Mouse (Mus musculus): ENCODE measurements around the gene Manbal. TPM values are rescaled to one million over a fixed set of nuclear protein-coding genes. Genes with fewer than 3 reads are reported as not detected.

Gene Manbal
- total RNA-seq, 1 experiment, result 39.4 TPM

DNA sequence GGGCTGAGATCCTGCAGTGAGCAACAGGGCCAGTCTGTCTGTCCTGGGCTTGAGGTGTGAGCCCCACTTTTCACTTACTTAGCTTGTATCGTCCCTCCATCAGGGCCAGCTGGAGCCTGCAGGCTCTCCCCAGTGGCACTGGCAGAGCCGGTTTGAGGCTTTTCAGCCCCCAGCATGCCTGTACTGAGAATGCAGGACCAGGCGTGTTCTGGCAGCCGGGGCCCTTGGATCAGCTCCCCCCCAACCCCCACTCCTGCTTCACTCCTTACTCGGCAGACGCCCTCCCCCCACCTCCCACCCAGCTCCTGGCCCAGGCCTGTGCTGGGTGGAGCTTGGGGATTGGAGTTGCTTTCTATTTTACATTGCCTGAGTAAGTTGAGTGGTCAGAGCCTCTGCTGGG lies 67.1 kb downstream of the Manbal start:
- DNase-seq (ENCODE audit: low read depth, low spot score), result peak; percentile 45
- H3K9ac ChIP-seq (ENCODE audit: insufficient read depth, low read depth, low read length, poor library complexity, severe bottlenecking), result peak overlapping the region; percentile 49; the same call in 1 of the 2 replicates
- in situ Hi-C loops (cut with MboI; ENCODE audit: low sequenced_read_pairs in 2 of 2, unreplicated experiment in 2 of 2), result no loop called here
- peaks cover 7% of the 10 kb centered on the region; the same call in 1 of the 2 replicates for H3K36me3 ChIP-seq (ENCODE audit: control insufficient read depth, insufficient read depth, low read length, poor library complexity, severe bottlenecking)
- no peaks in the 10 kb centered on the region for H3K9me3 ChIP-seq (ENCODE audit: control insufficient read depth, insufficient read depth, low read depth, low read length)
- TF ChIP-seq ZC3H11A (IDR thresholded peaks at IDR 0.05; ENCODE audit: borderline replicate concordance, low read depth, low read length) (no peak), HCFC1 (IDR thresholded peaks at IDR 0.05; ENCODE audit: borderline replicate concordance, insufficient read depth, low read length) (0 out of 2 replicates have a peak, but pooled peaks have one; percentile 32), ZNF384 (IDR thresholded peaks at IDR 0.05; ENCODE audit: low read depth, low read length) (no peak), MAFK (IDR thresholded peaks at IDR 0.05; ENCODE audit: insufficient read depth, low read depth, low read length) (no peak)
- H3K4me3 ChIP-seq (ENCODE audit: insufficient read depth in 1 of 2, low read depth in 1 of 2, low read length in 2 of 2, poor library complexity in 1 of 2, severe bottlenecking in 1 of 2), result peak overlapping the region; percentile 32 to 36
- peaks cover 19 to 63% of the 10 kb centered on the region in 2 experiments for H3K4me1 ChIP-seq (ENCODE audit: control insufficient read depth in 2 of 2, insufficient read depth in 2 of 2, low read length in 2 of 2, poor library complexity in 1 of 2)
- peak overlapping the region; percentile 89 for H3K27ac ChIP-seq (ENCODE audit: insufficient read depth, low read depth, low read length, poor library complexity, severe bottlenecking)

DNA sequence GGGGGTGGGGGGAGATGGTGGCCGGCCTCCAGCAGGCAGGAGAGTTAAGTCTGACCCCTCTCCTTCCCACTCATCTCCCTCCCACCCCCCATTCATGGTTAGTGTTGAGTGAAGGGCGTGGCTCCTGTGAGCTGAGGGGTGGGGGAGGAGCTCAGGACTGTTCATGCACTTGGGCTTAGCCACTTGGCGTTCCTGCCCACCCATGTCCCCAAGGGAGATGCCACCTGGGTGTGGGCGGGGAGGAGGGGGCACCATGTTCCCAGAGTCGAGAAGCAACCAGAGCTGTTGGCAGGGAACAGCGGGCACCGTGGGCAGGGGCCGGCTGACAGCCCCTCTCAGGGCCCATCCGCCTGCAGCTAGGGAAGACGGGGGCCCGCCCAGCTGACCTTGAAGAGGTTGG lies 69.1 kb downstream of the Manbal start:
- in situ Hi-C loops (cut with MboI; ENCODE audit: low sequenced_read_pairs in 2 of 2, unreplicated experiment in 2 of 2), result no loop called here
- H3K4me1 ChIP-seq (ENCODE audit: control insufficient read depth in 2 of 2, insufficient read depth in 2 of 2, low read length in 2 of 2, poor library complexity in 1 of 2), result peaks cover 18 to 50% of the 10 kb centered on the region in 2 experiments
- TF ChIP-seq HCFC1 (IDR thresholded peaks at IDR 0.05; ENCODE audit: borderline replicate concordance, insufficient read depth, low read length) (no peak), MAFK (IDR thresholded peaks at IDR 0.05; ENCODE audit: insufficient read depth, low read depth, low read length) (no peak), CHD2 (IDR thresholded peaks at IDR 0.05; ENCODE audit: low read depth, low read length) (no peak), ZNF384 (IDR thresholded peaks at IDR 0.05; ENCODE audit: low read depth, low read length) (no peak), ZC3H11A (IDR thresholded peaks at IDR 0.05; ENCODE audit: borderline replicate concordance, low read depth, low read length) (no peak)
- no peak overlapping the region; a peak in 1 of 4 replicates for H3K4me3 ChIP-seq (ENCODE audit: insufficient read depth in 1 of 2, low read depth in 1 of 2, low read length in 2 of 2, poor library complexity in 1 of 2, severe bottlenecking in 1 of 2)
- peaks cover 12% of the 10 kb centered on the region for H3K36me3 ChIP-seq (ENCODE audit: control insufficient read depth, insufficient read depth, low read length, poor library complexity, severe bottlenecking)
- H3K9me3 ChIP-seq (ENCODE audit: control insufficient read depth, insufficient read depth, low read depth, low read length), result no peaks in the 10 kb centered on the region
- H3K9ac ChIP-seq (ENCODE audit: insufficient read depth, low read depth, low read length, poor library complexity, severe bottlenecking), result no peak overlapping the region
- no peak for DNase-seq (ENCODE audit: low read depth, low spot score)
- H3K27ac ChIP-seq (ENCODE audit: insufficient read depth, low read depth, low read length, poor library complexity, severe bottlenecking), result peak overlapping the region; percentile 17

DNA sequence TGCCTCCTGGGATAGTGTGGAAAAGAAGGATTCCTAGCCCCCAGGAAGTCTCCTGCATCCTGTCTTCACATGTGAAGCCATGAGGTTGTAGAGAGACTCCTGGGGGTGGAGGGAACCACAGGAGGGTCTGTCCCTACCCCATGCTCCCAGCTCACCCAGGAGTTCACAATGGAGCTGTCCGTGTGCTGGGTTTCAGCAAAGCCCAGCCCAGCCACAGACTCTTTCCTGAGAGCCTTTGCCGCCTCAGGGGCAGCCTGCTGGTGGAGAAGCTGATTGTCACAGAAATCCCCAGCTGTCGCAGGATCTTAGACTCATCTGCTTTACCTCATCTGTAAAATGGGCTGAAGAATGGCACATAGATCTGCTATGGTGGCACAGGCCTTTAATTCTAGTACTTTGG lies 69.7 kb downstream of the Manbal start:
- Histone ChIP-seq H3K27ac (ENCODE audit: insufficient read depth, low read depth, low read length, poor library complexity, severe bottlenecking) (no peak overlapping the region), H3K4me1 (ENCODE audit: control insufficient read depth in 2 of 2, insufficient read depth in 2 of 2, low read length in 2 of 2, poor library complexity in 1 of 2) (peaks cover 16 to 44% of the 10 kb centered on the region in 2 experiments), H3K9me3 (ENCODE audit: control insufficient read depth, insufficient read depth, low read depth, low read length) (no peaks in the 10 kb centered on the region), H3K36me3 (ENCODE audit: control insufficient read depth, insufficient read depth, low read length, poor library complexity, severe bottlenecking) (peaks cover 15% of the 10 kb centered on the region), H3K4me3 (ENCODE audit: insufficient read depth in 1 of 2, low read depth in 1 of 2, low read length in 2 of 2, poor library complexity in 1 of 2, severe bottlenecking in 1 of 2) (no peak overlapping the region), H3K9ac (ENCODE audit: insufficient read depth, low read depth, low read length, poor library complexity, severe bottlenecking) (no peak overlapping the region)
- DNase-seq (ENCODE audit: low read depth, low spot score), result no peak
- in situ Hi-C loops (cut with MboI; ENCODE audit: low sequenced_read_pairs in 2 of 2, unreplicated experiment in 2 of 2), result no loop called here
- no peak for TF ChIP-seq CHD2 (IDR thresholded peaks at IDR 0.05; ENCODE audit: low read depth, low read length)
- no peak for TF ChIP-seq MAFK (IDR thresholded peaks at IDR 0.05; ENCODE audit: insufficient read depth, low read depth, low read length)
- TF ChIP-seq HCFC1 (IDR thresholded peaks at IDR 0.05; ENCODE audit: borderline replicate concordance, insufficient read depth, low read length), result no peak
- TF ChIP-seq ZNF384 (IDR thresholded peaks at IDR 0.05; ENCODE audit: low read depth, low read length), result no peak
- TF ChIP-seq ZC3H11A (IDR thresholded peaks at IDR 0.05; ENCODE audit: borderline replicate concordance, low read depth, low read length), result no peak

DNA sequence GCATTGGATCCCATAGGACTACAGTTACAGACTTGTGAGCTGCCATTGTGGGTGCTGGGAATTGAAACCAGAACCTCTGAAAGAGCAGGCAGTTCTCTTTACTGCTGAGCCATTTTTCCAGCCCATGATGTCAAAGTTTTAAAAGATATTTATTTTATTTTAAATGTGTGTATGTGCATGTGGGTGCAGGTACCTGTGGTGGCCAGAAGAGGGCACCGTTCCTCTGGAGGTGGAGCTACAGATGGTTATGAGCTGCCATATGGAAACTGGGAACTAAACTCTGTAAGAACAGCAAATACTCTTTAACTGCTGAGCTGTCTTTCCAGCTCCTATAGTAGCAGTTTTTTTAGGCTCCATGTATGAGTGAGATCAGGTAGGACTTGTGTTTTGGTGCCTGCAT lies 74.0 kb downstream of the Manbal start:
- H3K9me3 ChIP-seq (ENCODE audit: control insufficient read depth, insufficient read depth, low read depth, low read length), result no peaks in the 10 kb centered on the region
- no peak overlapping the region for H3K4me3 ChIP-seq (ENCODE audit: insufficient read depth in 1 of 2, low read depth in 1 of 2, low read length in 2 of 2, poor library complexity in 1 of 2, severe bottlenecking in 1 of 2)
- H3K27ac ChIP-seq (ENCODE audit: insufficient read depth, low read depth, low read length, poor library complexity, severe bottlenecking), result no peak overlapping the region
- in situ Hi-C loops (cut with MboI; ENCODE audit: low sequenced_read_pairs in 2 of 2, unreplicated experiment in 2 of 2), result no loop called here
- H3K9ac ChIP-seq (ENCODE audit: insufficient read depth, low read depth, low read length, poor library complexity, severe bottlenecking), result no peak overlapping the region
- peaks cover 0 to 10% of the 10 kb centered on the region in 2 experiments; a peak in 2 of 4 replicates for H3K4me1 ChIP-seq (ENCODE audit: control insufficient read depth in 2 of 2, insufficient read depth in 2 of 2, low read length in 2 of 2, poor library complexity in 1 of 2)
- no peak for TF ChIP-seq ZC3H11A (IDR thresholded peaks at IDR 0.05; ENCODE audit: borderline replicate concordance, low read depth, low read length)
- TF ChIP-seq ZNF384 (IDR thresholded peaks at IDR 0.05; ENCODE audit: low read depth, low read length), result no peak
- TF ChIP-seq CHD2 (IDR thresholded peaks at IDR 0.05; ENCODE audit: low read depth, low read length), result no peak
- no peak for TF ChIP-seq HCFC1 (IDR thresholded peaks at IDR 0.05; ENCODE audit: borderline replicate concordance, insufficient read depth, low read length)
- TF ChIP-seq MAFK (IDR thresholded peaks at IDR 0.05; ENCODE audit: insufficient read depth, low read depth, low read length), result no peak
- no peak for DNase-seq (ENCODE audit: low read depth, low spot score)
- H3K36me3 ChIP-seq (ENCODE audit: control insufficient read depth, insufficient read depth, low read length, poor library complexity, severe bottlenecking), result peaks cover 24% of the 10 kb centered on the region

Other genes starting within 250 kb of the Manbal start
- 23.5 and 25.7 TPM in 2 replicates for gene Samhd1, start 232.3 kb upstream of the Manbal start, total RNA-seq (2012; rRNA removed)
- gene Rbl1, start 163.1 kb upstream of the Manbal start, total RNA-seq (2012; rRNA removed), result 10.5 and 12.4 TPM in 2 replicates
- 422 and 655 TPM in 2 replicates for gene Rpn2, start 88.6 kb upstream of the Manbal start, total RNA-seq (2012; rRNA removed)
- gene Mroh8, start 88.0 kb upstream of the Manbal start, total RNA-seq (2012; rRNA removed), result 0.48 and 0.58 TPM in 2 replicates
- not detected in 2 replicates for gene Ghrh, start 20.1 kb upstream of the Manbal start, total RNA-seq (2012; rRNA removed)
- 32.5 and 36.7 TPM in 2 replicates for gene Src, start 50.9 kb downstream of the Manbal start, total RNA-seq (2012; rRNA removed)
- 7.0 and 117 TPM in 2 replicates for gene Nnat, start 192.5 kb downstream of the Manbal start, total RNA-seq (2012; rRNA removed)
- 42.4 and 57.3 TPM in 2 replicates for gene Blcap, start 203.7 kb downstream of the Manbal start, total RNA-seq (2012; rRNA removed)

All from ES-E14 (cell line).